In the genomic region with DNA sequence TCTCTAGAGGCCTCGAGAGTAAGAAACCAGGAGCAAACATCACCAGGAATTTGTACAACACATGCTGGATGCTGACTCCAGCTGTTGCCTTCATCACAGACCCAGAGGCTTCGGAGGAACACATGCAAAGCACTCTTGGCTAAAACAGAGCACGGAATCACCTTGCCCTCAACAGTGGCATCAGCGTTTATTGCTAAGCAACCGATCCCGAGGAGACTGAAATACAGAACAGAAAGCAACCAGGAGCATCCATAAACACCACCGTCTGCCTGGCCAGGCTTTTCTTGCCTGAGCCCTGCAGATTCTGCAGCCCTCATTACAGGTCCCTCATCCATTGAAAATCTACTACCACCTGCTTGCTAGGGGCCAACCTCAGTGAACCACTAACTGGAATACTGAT, we compare ENCODE assay signal across 16 mouse cellular contexts.
DNase-seq lines count a peak whose midpoint lies in the region; ATAC-seq and TF ChIP-seq lines count a peak whose summit lies in the region.
"Had no signal": no experiment of that assay in that cellular context is flagged by ENCODE, and none has a peak within 500 bp of the region (broad histone marks: within the 10 kb centered on the region; RNA-seq: fewer than 3 reads in every experiment).

No protein-coding gene starts in this region.

- no peak overlapping the region for H3K9ac ChIP-seq in heart, postnatal 0 days (replicated peaks; ENCODE audit: low read depth, low read length)
- H3K9ac ChIP-seq in neural tube, embryonic 14.5 days (replicated peaks; ENCODE audit: low read depth, low read length): no peak overlapping the region
- H3K9ac ChIP-seq: stomach, embryonic 15.5 days had no signal

- no peak overlapping the region for H3K4me2 ChIP-seq in heart, postnatal 0 days (ENCODE audit: low read depth, low read length)
- H3K4me2 ChIP-seq in neural tube, embryonic 14.5 days (ENCODE audit: low read depth, low read length): no peak overlapping the region
- H3K4me2 ChIP-seq: stomach, embryonic 15.5 days had no signal

- H3K27ac ChIP-seq in heart, postnatal 0 days (ENCODE audit: low read depth): peak overlapping the region; percentile 69
- H3K27ac ChIP-seq in neural tube, embryonic 14.5 days (ENCODE audit: low read depth, low read length): no peak overlapping the region
- H3K27ac ChIP-seq: stomach, embryonic 15.5 days had no signal

- intact Hi-C loops in heart, postnatal 10 days (cut with DNase I): no loop called here
- intact Hi-C loops in heart, postnatal 14 days (cut with DNase I): no loop called here

- no peak overlapping the region for H3K4me3 ChIP-seq in heart, postnatal 0 days (ENCODE audit: low read depth, low read length)
- H3K4me3 ChIP-seq in neural tube, embryonic 14.5 days (ENCODE audit: low read depth, low read length): no peak overlapping the region
- H3K4me3 ChIP-seq: stomach, embryonic 15.5 days had no signal

- H3K9me3 ChIP-seq in heart, postnatal 0 days (replicated peaks; ENCODE audit: control insufficient read depth, low read length): no peaks in the 10 kb centered on the region
- no peaks in the 10 kb centered on the region for H3K9me3 ChIP-seq in neural tube, embryonic 14.5 days (ENCODE audit: control insufficient read depth, low read length)
- H3K9me3 ChIP-seq: stomach, embryonic 15.5 days had no signal

- no peaks in the 10 kb centered on the region for H3K27me3 ChIP-seq in heart, postnatal 0 days (ENCODE audit: control insufficient read depth, insufficient read depth, low read length)
- no peaks in the 10 kb centered on the region for H3K27me3 ChIP-seq in neural tube, embryonic 14.5 days (ENCODE audit: control insufficient read depth, insufficient read depth, low read length)
- H3K27me3 ChIP-seq: stomach, embryonic 15.5 days had no signal

- peak; percentile 76 for DNase-seq in heart, adult 11 months
- DNase-seq in heart, postnatal 10 days: no peak
- DNase-seq in heart, postnatal 0 days (ENCODE audit: low spot score): no peak
- no peak for DNase-seq in heart, postnatal 14 days
- no peak for DNase-seq in neural tube, embryonic 10.5 days (ENCODE audit: extremely low spot score, low spot score)
- no peak for DNase-seq in retina, embryonic 14.5 days (ENCODE audit: low spot score)
- DNase-seq in layer of hippocampus, adult 11-12 months (ENCODE audit: low spot score): no peak
- DNase-seq: adrenal gland, adult 8-10 months; cerebellum, adult 11-12 months; cerebellum, postnatal 25 days; kidney, adult 11 months; kidney, postnatal 14 days; lung, adult 18-20 months had no signal

- no peak for TF ChIP-seq EP300 in heart, postnatal 0 days (IDR thresholded peaks at IDR 0.05; ENCODE audit: low read depth)

- no peak for TF ChIP-seq CTCF in heart, postnatal 0 days (IDR thresholded peaks at IDR 0.05; ENCODE audit: low read depth)

- WGBS in heart, postnatal 0 days: 45% methylated on average over 7 of the region's 7 CpGs
- 25% methylated on average over 7 of the region's 7 CpGs for WGBS in neural tube, embryonic 14.5 days

- H3K36me3 ChIP-seq in heart, postnatal 0 days (replicated peaks; ENCODE audit: control insufficient read depth, insufficient read depth, low read length): no peaks in the 10 kb centered on the region
- H3K36me3 ChIP-seq in neural tube, embryonic 14.5 days (ENCODE audit: control insufficient read depth, insufficient read depth, low read length): no peaks in the 10 kb centered on the region
- H3K36me3 ChIP-seq: stomach, embryonic 15.5 days had no signal

- no peak for ATAC-seq in heart, postnatal 0 days (ENCODE audit: insufficient read depth, low read depth)
- peak; percentile 19; the same call in 1 of the 2 replicates for ATAC-seq in neural tube, embryonic 14.5 days (ENCODE audit: low read depth)
- ATAC-seq: forebrain, embryonic 14.5 days had no signal

- peaks cover 42% of the 10 kb centered on the region for H3K4me1 ChIP-seq in heart, postnatal 0 days (ENCODE audit: control insufficient read depth, insufficient read depth)
- H3K4me1 ChIP-seq in neural tube, embryonic 14.5 days (ENCODE audit: control insufficient read depth, insufficient read depth, low read length): peaks cover 10% of the 10 kb centered on the region
- H3K4me1 ChIP-seq: stomach, embryonic 15.5 days had no signal
